Mouse (Mus musculus) ovary, postnatal 14 days (tissue): ENCODE results near the gene Mrpl43.

Experiments used
- DNase-seq: peaks from one replicate; pipeline ENCODE4 v3.0.0; 2022; ENCODE audit warnings: low spot score

The Mrpl43 gene

GRCm38 (mm10) chr19:45028746-45029145 is 22.5 kb upstream of the Mrpl43 start:
- no peak for DNase-seq

GRCm38 (mm10) chr19:45027848-45028247 is 21.6 kb upstream of the Mrpl43 start:
- no peak for DNase-seq

- DNase-seq, result no peak
These were observed 20.9 kb upstream of the Mrpl43 start for GRCm38 (mm10) chr19:45026958-45027670.

- DNase-seq, result no peak
These were observed 19.8 kb upstream of the Mrpl43 start for GRCm38 (mm10) chr19:45025937-45026568.

- no peak for DNase-seq
These were observed 18.5 kb upstream of the Mrpl43 start for GRCm38 (mm10) chr19:45024775-45025174.

- no peak for DNase-seq
These were observed 17.8 kb upstream of the Mrpl43 start for GRCm38 (mm10) chr19:45023993-45024392.

- DNase-seq, result no peak
These were observed 15.1 kb upstream of the Mrpl43 start for GRCm38 (mm10) chr19:45021362-45021761.

- DNase-seq, result no peak
These were observed 14.1 kb upstream of the Mrpl43 start for GRCm38 (mm10) chr19:45020348-45020747.

GRCm38 (mm10) chr19:45018351-45018831 is 12.1 kb upstream of the Mrpl43 start:
- no peak for DNase-seq

- DNase-seq, result peak; percentile 90
These were observed 11.7 kb upstream of the Mrpl43 start for GRCm38 (mm10) chr19:45017909-45018308.

GRCm38 (mm10) chr19:45017216-45017771 is 11.1 kb upstream of the Mrpl43 start:
- DNase-seq, result peak; percentile 82

- DNase-seq, result peak; percentile 71
These were observed 10.3 kb upstream of the Mrpl43 start for GRCm38 (mm10) chr19:45016341-45017215.

GRCm38 (mm10) chr19:45015518-45016281 is 9.5 kb upstream of the Mrpl43 start:
- no peak for DNase-seq

GRCm38 (mm10) chr19:45014981-45015402 is 8.8 kb upstream of the Mrpl43 start:
- DNase-seq, result peak; percentile 62

- DNase-seq, result no peak
These were observed 8.2 kb upstream of the Mrpl43 start, which contains the start of gene Lzts2 for GRCm38 (mm10) chr19:45014335-45014971. TSS of gene Lzts2 (plus strand) at chr19:45014414.

GRCm38 (mm10) chr19:45013581-45014225 is 7.5 kb upstream of the Mrpl43 start:
- no peak for DNase-seq

GRCm38 (mm10) chr19:45012636-45013035 is 6.4 kb upstream of the Mrpl43 start:
- no peak for DNase-seq

GRCm38 (mm10) chr19:45012219-45012618 is 6.0 kb upstream of the Mrpl43 start:
- DNase-seq, result no peak

GRCm38 (mm10) chr19:45010646-45011045 is 4.4 kb upstream of the Mrpl43 start:
- DNase-seq, result no peak
